Mouse (Mus musculus) myocyte (in vitro differentiated cells): ENCODE measurements around the gene Dut.

ENCODE experiments used
- CEBPB ChIP-seq: IDR thresholded peaks from 2 replicates; pipeline ENCODE4 v1.6.1; 2011; ENCODE audit warnings: mild to moderate bottlenecking, moderate library complexity; ENCODE audit not compliant: poor library complexity, insufficient read depth, severe bottlenecking
- E2F4 ChIP-seq: IDR thresholded peaks from one replicate; pipeline ENCODE4 v1.6.1; 2011; ENCODE audit warnings: mild to moderate bottlenecking, control low read depth, moderate library complexity; ENCODE audit not compliant: insufficient read depth
- MAX ChIP-seq: IDR thresholded peaks from one replicate; pipeline ENCODE4 v1.6.1; 2011; ENCODE audit warnings: low read depth, mild to moderate bottlenecking, control low read depth
- MYOG ChIP-seq, 3 experiments: IDR thresholded peaks; one replicate each; pipeline ENCODE4 v1.6.1; 2011; ENCODE audit warnings: control low read depth in 2 of 3, low read depth in 2 of 3, mild to moderate bottlenecking in 2 of 3; ENCODE audit not compliant: insufficient read length in 2 of 3, control insufficient read depth in 1 of 3, insufficient read depth in 1 of 3
- POLR2A ChIP-seq: IDR thresholded peaks from one replicate; pipeline ENCODE4 v1.6.1; 2011; ENCODE audit warnings: low read depth, mild to moderate bottlenecking, control low read depth, moderate library complexity; ENCODE audit not compliant: insufficient read length
- POLR2AphosphoS2 ChIP-seq: IDR thresholded peaks from one replicate; pipeline ENCODE4 v1.6.1; 2011; ENCODE audit warnings: low read depth, control low read depth; ENCODE audit not compliant: insufficient read length
- REST ChIP-seq: IDR thresholded peaks from one replicate; pipeline ENCODE4 v1.6.1; 2011; ENCODE audit warnings: mild to moderate bottlenecking, control low read depth, moderate library complexity; ENCODE audit not compliant: insufficient read depth, insufficient read length
- TCF12 ChIP-seq: IDR thresholded peaks from one replicate; pipeline ENCODE4 v1.6.1; 2011; ENCODE audit warnings: mild to moderate bottlenecking, control low read depth; ENCODE audit not compliant: poor library complexity, insufficient read depth, severe bottlenecking
- USF1 ChIP-seq: IDR thresholded peaks from one replicate; pipeline ENCODE4 v1.6.1; 2011; ENCODE audit warnings: low read depth, mild to moderate bottlenecking, control low read depth, moderate library complexity

DNA sequence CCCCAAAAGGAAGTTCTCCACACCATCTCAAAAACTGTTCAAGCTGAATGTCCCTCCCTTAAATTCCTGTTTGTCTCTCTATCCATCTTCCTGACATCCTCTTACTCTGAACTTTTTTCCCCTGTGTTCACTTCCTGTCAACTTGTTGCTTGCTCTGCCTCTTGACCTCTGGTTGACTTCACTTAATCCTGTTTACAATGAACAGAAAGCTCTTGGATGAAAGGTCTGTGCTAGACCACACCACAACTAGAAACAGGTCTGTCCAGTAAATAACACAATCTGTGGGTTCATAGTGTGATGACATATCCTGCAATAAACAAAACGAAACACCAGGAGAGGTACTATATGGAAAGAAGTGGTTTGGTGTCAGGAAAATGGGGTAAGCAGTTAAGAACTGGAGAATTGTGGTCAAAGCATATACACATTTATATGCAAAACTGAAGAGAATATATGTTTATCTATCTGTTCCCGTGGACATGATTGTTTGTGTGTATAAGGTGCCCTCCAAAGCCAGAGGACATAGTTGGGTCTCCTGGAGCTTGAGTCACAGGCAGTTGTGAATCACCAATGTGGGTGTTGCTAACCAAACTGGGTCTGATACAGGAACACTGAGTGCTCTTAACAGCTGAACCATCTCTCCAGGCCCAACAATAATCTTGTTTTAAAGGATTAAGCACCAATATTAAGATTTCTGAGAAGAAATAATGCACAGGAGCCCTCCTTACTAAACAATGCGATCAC is 1.3 kb upstream of the Dut start:
- no peak for TF ChIP-seq MYOG (IDR thresholded peaks at IDR 0.05; ENCODE audit: control insufficient read depth in 1 of 3, insufficient read depth in 1 of 3, insufficient read length in 2 of 3, low read depth in 2 of 3)
- TF ChIP-seq POLR2A, result no peak
- no peak for TF ChIP-seq MAX
- TF ChIP-seq USF1, result no peak
- TF ChIP-seq POLR2AphosphoS2, result no peak
- no peak for TF ChIP-seq TCF12
- TF ChIP-seq REST, result no peak
- peak; percentile 97 for TF ChIP-seq CEBPB
- no peak for TF ChIP-seq E2F4
